Mouse (Mus musculus): ENCODE data around the gene Dpp6. TPM values are rescaled to one million over a fixed set of nuclear protein-coding genes. Genes with fewer than 3 reads are reported as not detected.

The Dpp6 gene
- polyA plus RNA-seq, 1 experiment from 2014 or later = 0.06 TPM

DNA sequence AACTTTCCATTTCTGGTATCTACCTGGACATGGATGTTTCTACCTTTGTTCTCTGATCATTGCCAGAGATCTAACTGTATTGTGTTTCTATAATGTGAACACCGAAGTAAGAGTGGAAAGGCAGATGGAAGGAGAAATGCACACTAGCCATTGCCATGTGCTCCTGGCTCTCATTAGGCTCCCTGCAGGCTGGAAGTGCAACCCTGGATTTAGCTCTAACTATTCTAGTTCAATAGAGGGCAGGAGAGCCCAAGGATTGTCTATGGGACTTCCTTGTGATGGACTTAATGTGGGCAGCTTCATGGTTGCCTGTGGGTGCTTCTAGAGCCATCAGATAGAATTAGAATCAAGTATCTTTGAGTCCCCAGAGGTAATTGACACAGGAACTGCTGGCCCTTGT, 291.2 kb downstream of the Dpp6 start:
- no peak overlapping the region for H3K27ac ChIP-seq (ENCODE audit: low read depth)
- no peaks in the 10 kb centered on the region for H3K9me3 ChIP-seq (ENCODE audit: low read length)
- no peaks in the 10 kb centered on the region for H3K4me1 ChIP-seq (ENCODE audit: insufficient read depth)
- H3K9ac ChIP-seq (replicated peaks) = no peak overlapping the region
- TF ChIP-seq EP300 (IDR thresholded peaks at IDR 0.05; ENCODE audit: low read depth) (no peak), CTCF (IDR thresholded peaks at IDR 0.05; ENCODE audit: low read depth) (no peak)
- H3K4me3 ChIP-seq (ENCODE audit: low read depth, low read length) = no peak overlapping the region
- no peak for ATAC-seq
- H3K4me2 ChIP-seq (ENCODE audit: low read depth, low read length) = no peak overlapping the region
- H3K27me3 ChIP-seq (ENCODE audit: insufficient read depth, low read length) = no peaks in the 10 kb centered on the region
- no peaks in the 10 kb centered on the region for H3K36me3 ChIP-seq (replicated peaks; ENCODE audit: insufficient read depth, low read length)
- DNase-seq = no peak
- 90% methylated on average over 1 of the region's 1 CpGs for WGBS (ENCODE audit: insufficient replicate concordance)

DNA sequence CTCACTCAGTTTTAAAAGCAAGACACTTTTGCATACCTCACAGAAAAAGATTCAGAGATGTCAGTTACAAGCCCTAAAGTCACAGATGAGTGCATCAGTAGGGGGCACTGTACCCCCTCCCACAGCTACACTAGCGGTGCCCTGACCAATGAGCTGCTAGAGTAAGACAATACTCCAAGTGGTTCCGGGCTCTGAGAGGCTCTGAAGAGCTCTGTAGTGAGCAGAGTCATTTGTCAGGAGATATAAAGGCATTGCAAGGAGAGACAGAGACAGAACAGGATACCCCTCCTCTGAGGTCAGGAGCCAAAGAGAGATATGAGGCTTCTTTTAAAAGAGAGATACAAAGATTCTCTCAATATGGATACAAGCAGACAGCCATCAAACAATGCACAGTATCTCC, 305.5 kb downstream of the Dpp6 start:
- Histone ChIP-seq H3K4me1 (ENCODE audit: insufficient read depth) (no peaks in the 10 kb centered on the region), H3K9ac (replicated peaks) (no peak overlapping the region), H3K9me3 (ENCODE audit: low read length) (no peaks in the 10 kb centered on the region), H3K4me3 (ENCODE audit: low read depth, low read length) (no peak overlapping the region), H3K36me3 (replicated peaks; ENCODE audit: insufficient read depth, low read length) (no peaks in the 10 kb centered on the region), H3K27me3 (ENCODE audit: insufficient read depth, low read length) (no peaks in the 10 kb centered on the region), H3K27ac (ENCODE audit: low read depth) (no peak overlapping the region), H3K4me2 (ENCODE audit: low read depth, low read length) (no peak overlapping the region)
- 26% methylated on average over 2 of the region's 2 CpGs for WGBS (ENCODE audit: insufficient replicate concordance)
- DNase-seq (no peak), ATAC-seq (no peak)
- TF ChIP-seq CTCF (IDR thresholded peaks at IDR 0.05; ENCODE audit: low read depth) = no peak
- TF ChIP-seq EP300 (IDR thresholded peaks at IDR 0.05; ENCODE audit: low read depth) = no peak

DNA sequence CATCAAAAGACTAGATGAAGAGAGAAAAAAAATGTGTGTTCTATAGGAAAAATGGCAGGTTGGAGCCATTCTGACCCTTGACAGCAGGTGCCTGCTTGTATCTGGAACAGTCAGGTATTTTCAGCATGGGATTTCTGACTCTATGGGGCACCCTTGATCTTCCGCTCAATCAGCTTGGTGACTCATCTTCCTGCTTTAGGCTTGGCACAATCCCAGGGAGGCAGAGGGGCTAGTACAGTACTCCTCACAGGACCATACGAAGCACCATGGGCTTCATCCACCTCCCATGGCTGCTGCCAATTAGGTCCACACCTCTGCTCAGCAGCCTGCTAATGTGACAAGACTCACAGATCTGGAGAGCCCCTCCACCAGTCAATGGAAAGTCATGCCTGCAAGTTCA, 305.9 kb downstream of the Dpp6 start:
- Histone ChIP-seq H3K27ac (ENCODE audit: low read depth) (no peak overlapping the region), H3K4me1 (ENCODE audit: insufficient read depth) (no peaks in the 10 kb centered on the region), H3K4me2 (ENCODE audit: low read depth, low read length) (no peak overlapping the region), H3K27me3 (ENCODE audit: insufficient read depth, low read length) (no peaks in the 10 kb centered on the region), H3K36me3 (replicated peaks; ENCODE audit: insufficient read depth, low read length) (no peaks in the 10 kb centered on the region), H3K4me3 (ENCODE audit: low read depth, low read length) (no peak overlapping the region), H3K9ac (replicated peaks) (no peak overlapping the region), H3K9me3 (ENCODE audit: low read length) (no peaks in the 10 kb centered on the region)
- WGBS (ENCODE audit: insufficient replicate concordance) = 78% methylated on average over 2 of the region's 2 CpGs
- DNase-seq (no peak), ATAC-seq (no peak)
- TF ChIP-seq CTCF (IDR thresholded peaks at IDR 0.05; ENCODE audit: low read depth) (no peak), EP300 (IDR thresholded peaks at IDR 0.05; ENCODE audit: low read depth) (no peak)

DNA sequence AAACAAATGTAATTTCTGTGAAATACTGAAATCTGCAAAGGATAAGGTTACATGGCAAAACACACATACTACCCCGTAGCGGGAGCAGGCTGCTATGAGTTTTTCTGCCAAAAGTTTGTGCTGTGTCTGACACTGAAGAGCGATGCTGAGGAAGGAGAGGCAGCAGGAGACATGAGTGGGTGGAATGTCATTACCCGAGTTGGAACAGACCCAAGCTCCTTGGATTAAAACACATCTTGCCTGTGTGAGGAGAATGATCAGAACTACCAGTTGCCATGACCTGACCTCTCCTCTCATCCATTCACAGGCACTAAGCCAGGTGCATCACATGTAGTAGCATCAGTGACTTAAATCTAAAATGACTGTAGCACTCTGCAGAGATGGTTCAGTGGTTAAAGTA, 309.0 kb downstream of the Dpp6 start:
- ATAC-seq = no peak
- TF ChIP-seq CTCF (IDR thresholded peaks at IDR 0.05; ENCODE audit: low read depth) = no peak
- TF ChIP-seq EP300 (IDR thresholded peaks at IDR 0.05; ENCODE audit: low read depth) = no peak
- H3K27me3 ChIP-seq (ENCODE audit: insufficient read depth, low read length) = no peaks in the 10 kb centered on the region
- H3K36me3 ChIP-seq (replicated peaks; ENCODE audit: insufficient read depth, low read length) = no peaks in the 10 kb centered on the region
- no peak overlapping the region for H3K4me2 ChIP-seq (ENCODE audit: low read depth, low read length)
- H3K27ac ChIP-seq (ENCODE audit: low read depth) = no peak overlapping the region
- no peak overlapping the region for H3K4me3 ChIP-seq (ENCODE audit: low read depth, low read length)
- H3K4me1 ChIP-seq (ENCODE audit: insufficient read depth) = no peaks in the 10 kb centered on the region
- no peaks in the 10 kb centered on the region for H3K9me3 ChIP-seq (ENCODE audit: low read length)
- WGBS (ENCODE audit: insufficient replicate concordance) = 66% methylated on average over 4 of the region's 4 CpGs
- no peak overlapping the region for H3K9ac ChIP-seq (replicated peaks)
- DNase-seq = no peak

DNA sequence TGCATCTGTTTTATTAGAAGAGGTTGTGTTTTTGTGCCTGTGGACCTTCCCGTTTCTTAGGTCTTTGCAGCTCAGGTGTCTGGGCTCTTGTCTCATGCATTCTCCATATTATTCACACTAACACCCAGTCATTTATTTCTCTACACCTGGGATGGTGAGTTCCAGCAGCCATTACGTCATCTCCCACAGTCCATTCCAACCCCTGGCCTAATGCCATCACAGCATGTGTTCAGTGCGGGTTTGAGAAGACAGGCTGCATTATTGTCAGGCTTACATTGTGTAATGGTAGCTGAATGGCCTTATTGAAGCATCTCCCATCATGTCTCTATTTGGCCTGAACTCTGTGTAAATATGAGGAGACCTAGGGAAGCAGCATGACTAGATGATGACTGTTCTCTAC, 316.2 kb downstream of the Dpp6 start:
- TF ChIP-seq CTCF (IDR thresholded peaks at IDR 0.05; ENCODE audit: low read depth) = no peak
- TF ChIP-seq EP300 (IDR thresholded peaks at IDR 0.05; ENCODE audit: low read depth) = no peak
- Histone ChIP-seq H3K4me1 (ENCODE audit: insufficient read depth) (no peaks in the 10 kb centered on the region), H3K4me3 (ENCODE audit: low read depth, low read length) (no peak overlapping the region), H3K36me3 (replicated peaks; ENCODE audit: insufficient read depth, low read length) (no peaks in the 10 kb centered on the region), H3K9ac (replicated peaks) (no peak overlapping the region), H3K9me3 (ENCODE audit: low read length) (no peaks in the 10 kb centered on the region), H3K4me2 (ENCODE audit: low read depth, low read length) (no peak overlapping the region), H3K27me3 (ENCODE audit: insufficient read depth, low read length) (no peaks in the 10 kb centered on the region), H3K27ac (ENCODE audit: low read depth) (no peak overlapping the region)
- DNase-seq (no peak), ATAC-seq (no peak)
- WGBS (ENCODE audit: insufficient replicate concordance) = 73% methylated on average over 3 of the region's 3 CpGs

DNA sequence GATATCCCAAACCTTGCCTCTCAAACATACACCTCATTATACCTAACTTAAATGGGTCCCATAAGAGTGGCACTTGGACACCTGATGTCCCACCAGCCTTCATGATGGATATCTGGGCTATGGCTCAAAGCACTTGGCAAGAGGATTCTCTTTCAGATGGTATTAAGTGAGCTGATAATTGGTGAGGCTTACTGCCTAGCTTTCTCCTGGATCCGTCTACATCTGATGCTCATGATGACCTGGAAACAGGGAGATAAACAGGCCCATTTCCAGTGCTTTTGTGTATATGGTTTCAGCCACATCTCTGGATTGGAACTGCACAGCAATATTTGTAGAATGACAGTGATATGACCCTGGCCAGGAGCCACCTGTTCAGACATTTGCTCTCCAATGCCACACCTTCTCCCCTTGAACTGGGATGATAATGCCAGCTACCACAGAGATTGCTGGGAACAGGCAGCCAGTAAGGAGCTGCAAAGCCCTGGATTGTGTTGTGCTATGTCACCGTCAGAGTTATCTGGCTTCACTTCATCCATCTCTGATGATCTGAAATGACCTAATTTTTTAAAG, 317.5 kb downstream of the Dpp6 start:
- no peak for DNase-seq
- Histone ChIP-seq H3K9me3 (ENCODE audit: low read length) (no peaks in the 10 kb centered on the region), H3K9ac (replicated peaks) (no peak overlapping the region), H3K36me3 (replicated peaks; ENCODE audit: insufficient read depth, low read length) (no peaks in the 10 kb centered on the region), H3K4me3 (ENCODE audit: low read depth, low read length) (no peak overlapping the region), H3K4me1 (ENCODE audit: insufficient read depth) (no peaks in the 10 kb centered on the region), H3K27ac (ENCODE audit: low read depth) (no peak overlapping the region), H3K27me3 (ENCODE audit: insufficient read depth, low read length) (no peaks in the 10 kb centered on the region), H3K4me2 (ENCODE audit: low read depth, low read length) (no peak overlapping the region)
- ATAC-seq = no peak
- TF ChIP-seq EP300 (IDR thresholded peaks at IDR 0.05; ENCODE audit: low read depth) (no peak), CTCF (IDR thresholded peaks at IDR 0.05; ENCODE audit: low read depth) (no peak)
- WGBS (ENCODE audit: insufficient replicate concordance) = 68% methylated on average over 2 of the region's 2 CpGs

Measured in liver, postnatal 0 days (tissue).